Mouse (Mus musculus): Measurements from ENCODE around the gene Tmem38b.

The Tmem38b gene

DNA sequence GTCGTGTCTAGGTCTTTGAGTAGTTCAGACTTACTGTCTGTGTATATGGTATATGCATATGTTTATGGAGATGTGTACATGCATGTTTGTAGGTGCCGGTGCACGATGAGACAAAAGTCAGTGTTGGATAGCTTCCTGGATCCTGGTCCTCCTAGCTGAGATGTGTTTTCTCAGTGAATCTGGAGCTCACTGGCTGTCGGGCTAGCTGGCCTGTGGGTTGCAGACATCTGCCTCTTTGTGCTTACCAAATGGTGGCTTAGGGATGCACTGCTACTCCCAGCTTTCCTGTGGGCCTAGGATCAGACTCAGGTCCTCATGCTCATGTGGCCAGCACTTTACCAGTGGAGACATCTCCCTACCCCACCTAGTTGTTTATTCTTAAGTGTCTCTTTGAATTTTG is 4.2 kb downstream of the Tmem38b start:
- no peak for DNase-seq (ENCODE audit: low spot score)

DNA sequence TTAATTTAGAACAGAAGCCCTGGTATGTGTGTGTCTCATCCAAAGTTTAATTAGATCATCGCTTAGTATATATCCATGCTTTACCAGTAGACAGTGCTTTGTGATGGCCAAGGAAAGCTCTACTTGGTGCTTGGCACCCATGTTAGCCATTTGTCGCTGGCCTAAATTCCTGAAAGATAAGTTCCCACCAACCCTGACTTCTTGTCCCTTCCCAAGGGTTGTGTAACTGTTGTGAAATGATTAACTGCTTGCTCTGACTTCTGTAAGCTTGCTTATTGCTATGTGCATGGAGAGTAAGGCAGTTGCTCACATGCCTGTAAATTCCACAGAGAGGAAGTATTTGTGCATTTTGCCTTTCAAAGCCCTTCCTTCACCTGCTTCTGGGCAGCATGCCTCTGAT is 4.7 kb downstream of the Tmem38b start:
- no peak for DNase-seq (ENCODE audit: low spot score)

- no peak for DNase-seq (ENCODE audit: low spot score)
Observed at GRCm38 (mm10) chr4:53832321-53832720, 6.5 kb downstream of the Tmem38b start.

DNA sequence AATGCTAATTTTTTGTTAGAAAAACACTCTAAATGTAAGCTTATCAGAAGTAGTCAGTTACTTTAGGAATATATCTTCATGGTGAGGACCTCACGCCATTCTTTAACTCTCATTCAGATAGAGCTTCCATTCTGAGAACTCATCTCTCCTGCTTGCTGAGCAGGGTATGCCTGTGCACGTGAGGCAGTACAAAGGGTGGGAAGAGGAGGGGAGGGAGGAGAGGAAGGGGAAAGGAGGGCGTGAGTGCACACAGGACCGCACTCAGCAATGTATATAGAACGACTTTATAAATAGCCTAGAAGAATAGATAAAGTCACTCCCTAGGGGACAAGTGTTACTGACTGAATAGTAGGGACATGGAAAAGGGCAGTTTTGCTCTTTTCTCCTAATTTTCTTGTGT is 11.1 kb downstream of the Tmem38b start:
- no peak for DNase-seq (ENCODE audit: low spot score)

DNA sequence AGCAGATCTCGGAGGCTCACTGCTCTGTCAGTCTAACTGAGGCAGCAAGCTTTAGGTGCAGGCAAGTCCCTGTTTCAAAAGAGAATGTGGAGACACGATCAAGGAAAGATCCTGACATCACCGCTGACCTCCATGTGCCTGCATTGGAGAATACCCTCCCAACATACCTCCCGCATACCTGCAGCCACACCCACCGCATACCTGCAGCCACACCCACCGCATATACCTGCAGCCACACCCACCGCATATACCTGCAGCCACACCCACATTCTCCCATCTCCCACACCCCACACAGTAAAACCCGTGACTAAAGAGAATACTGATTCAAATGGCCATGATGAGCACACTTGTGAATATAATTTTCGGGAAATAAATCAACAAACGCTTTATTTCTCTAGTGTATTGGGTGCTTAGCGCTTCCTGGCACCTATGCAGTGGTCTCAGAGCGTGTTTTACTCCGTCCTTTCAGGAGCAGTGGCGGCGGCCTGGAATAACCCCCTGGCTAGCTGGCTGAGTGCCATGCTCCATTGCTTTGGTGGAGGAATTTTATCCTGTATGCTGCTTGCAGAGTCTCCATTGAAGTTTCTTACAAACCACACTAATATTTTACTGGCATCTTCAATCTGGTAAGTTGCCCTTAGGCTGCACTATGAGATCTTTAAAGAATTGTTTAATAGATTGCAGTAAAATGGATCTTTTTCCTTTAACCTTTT is 14.5 kb downstream of the Tmem38b start:
- no peak for DNase-seq (ENCODE audit: low spot score)

- no peak for DNase-seq (ENCODE audit: low spot score)
Observed at GRCm38 (mm10) chr4:53843553-53843952, 17.7 kb downstream of the Tmem38b start.

DNA sequence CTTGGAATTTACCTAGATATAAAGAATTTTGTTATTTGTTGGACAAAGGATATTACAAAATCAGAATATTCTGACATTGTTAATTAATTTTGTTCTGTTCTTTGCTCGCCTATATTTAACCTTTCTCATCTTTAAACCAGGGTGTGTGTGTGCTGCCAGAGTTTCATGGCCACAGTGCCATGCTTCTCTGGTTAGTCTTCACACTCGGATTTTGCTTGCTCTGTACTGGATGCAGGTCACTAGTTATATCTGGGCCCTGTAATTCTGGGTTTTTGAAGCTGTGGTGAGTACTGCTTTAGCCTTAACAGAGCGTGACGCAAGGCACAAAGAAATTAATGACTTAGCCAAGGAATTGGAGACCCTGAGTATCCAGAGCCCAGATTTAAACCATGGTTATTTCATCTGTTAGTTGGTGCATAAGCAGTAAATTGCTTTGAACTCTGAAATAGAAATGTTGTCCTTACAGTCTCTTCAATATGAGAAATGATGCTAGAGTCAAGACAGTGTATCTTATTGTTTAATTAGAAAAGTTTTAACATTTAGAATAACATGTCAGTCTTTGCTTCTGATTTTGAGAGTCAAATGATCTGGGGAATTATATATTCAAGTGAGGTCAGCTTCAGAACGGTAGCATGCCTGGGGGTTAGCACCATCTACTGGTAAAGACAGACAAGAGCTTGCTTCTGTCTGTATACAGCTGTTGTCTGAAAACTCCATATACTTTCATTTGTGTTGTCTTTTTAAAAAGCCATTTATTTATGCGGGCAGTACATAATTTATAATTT is 19.2 kb downstream of the Tmem38b start:
- no peak for DNase-seq (ENCODE audit: low spot score)

GRCm38 (mm10) chr4:53845656-53846055 is 19.8 kb downstream of the Tmem38b start:
- DNase-seq (ENCODE audit: low spot score) = no peak

DNA sequence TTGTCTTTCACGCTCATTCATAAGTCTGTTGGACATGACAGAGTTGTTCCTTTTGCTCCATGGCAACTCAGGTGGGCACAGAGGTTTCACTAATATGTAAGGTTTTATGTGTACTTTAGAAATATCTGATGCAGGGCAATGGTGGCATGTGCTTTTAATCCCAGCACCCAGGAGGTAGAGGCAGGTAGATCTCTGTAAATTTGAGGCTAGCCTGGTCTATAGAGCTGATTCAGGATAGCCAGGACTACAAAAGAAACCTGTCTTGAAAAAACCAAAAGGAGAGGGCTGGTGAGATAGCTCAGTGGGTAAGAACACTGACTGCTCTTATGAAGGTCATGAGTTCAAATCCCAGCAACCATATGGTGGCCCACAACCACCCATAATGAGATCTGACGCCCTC is 20.5 kb downstream of the Tmem38b start:
- no peak for DNase-seq (ENCODE audit: low spot score)

DNA sequence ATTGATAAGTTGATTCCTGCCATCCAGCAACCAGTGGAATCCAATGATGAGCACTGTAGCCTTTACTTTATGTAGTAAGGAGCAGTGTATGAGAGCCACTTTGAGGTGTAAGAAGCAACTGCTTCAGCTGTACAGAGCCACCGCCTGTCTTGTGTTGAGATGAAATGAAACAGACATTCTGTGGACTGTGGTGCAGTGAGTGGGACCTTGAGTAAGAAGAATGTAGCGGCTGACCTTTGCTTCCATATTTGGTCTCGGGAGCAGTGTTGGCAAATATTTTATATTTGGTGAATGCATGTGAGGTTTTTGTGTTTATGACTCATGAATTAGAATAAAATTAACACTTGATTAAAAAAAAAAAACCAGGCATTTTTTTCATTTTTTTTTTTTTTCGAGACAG is 21.7 kb downstream of the Tmem38b start:
- no peak for DNase-seq (ENCODE audit: low spot score)

DNA sequence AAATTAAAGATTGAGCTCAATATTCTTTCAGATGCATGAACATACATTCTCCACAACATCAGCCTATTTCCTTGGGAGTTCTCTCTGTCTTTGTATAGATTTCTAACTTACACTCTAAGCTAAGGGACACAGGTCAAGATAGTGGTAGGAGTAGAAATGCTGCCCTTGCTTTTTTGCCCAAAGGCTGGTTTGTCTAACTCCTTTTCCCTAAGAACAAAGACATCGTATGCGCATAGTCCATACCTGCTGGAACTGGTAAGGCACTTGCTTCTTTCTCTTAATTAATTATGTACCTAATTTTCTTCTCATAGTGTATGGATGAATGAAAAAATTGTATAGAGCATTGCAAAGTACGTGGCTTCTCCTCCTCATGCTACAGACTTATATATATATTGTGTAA is 22.5 kb downstream of the Tmem38b start:
- DNase-seq (ENCODE audit: low spot score) = no peak

DNA sequence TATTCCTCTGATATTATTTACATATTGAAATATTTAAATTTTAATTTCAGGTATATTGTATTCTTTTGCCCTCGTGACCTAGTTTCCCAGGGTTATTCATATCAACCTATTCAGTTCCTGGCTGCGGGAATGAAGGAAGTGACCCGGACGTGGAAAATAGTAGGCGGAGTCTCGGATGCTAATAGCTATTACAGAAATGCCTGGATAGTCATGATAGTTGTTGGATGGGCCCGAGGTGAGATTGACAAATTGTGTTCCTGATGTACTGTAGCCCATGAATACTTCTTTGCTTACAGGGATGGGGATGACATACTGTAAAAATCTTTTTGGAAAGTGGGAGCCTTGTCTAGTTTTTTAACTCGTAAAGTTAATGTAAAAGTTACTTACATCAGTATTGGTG is 23.0 kb downstream of the Tmem38b start:
- DNase-seq (ENCODE audit: low spot score) = no peak

GRCm38 (mm10) chr4:53849804-53850203 is 24.0 kb downstream of the Tmem38b start:
- no peak for DNase-seq (ENCODE audit: low spot score)

GRCm38 (mm10) chr4:53853333-53853732 is 27.5 kb downstream of the Tmem38b start:
- DNase-seq (ENCODE audit: low spot score) = no peak

GRCm38 (mm10) chr4:53859944-53860343 is 34.1 kb downstream of the Tmem38b start:
- no peak for DNase-seq (ENCODE audit: low spot score)

- DNase-seq (ENCODE audit: low spot score) = no peak
Observed at GRCm38 (mm10) chr4:53862101-53862500, 36.3 kb downstream of the Tmem38b start.

GRCm38 (mm10) chr4:53864098-53864820 is 38.4 kb downstream of the Tmem38b start:
- DNase-seq (ENCODE audit: low spot score) = no peak

DNA sequence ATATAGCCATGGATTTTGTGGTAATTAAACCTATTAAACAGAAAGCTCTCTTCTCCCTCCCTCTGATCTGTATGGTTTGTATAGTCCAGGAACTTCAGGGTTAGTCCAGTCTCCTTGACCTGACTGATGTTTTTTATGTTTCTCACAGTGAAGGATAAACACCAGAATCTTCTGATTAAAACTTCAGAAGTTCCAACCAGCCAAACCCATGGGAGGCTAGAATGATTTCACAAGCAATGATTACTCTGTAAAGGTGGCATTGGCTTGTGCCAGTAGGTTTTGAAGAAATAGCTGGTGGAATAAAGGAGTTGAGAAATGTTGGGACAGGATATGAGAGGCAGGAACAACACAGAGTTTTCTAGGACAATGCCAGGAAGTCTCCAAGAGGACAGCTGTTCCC is 40.6 kb downstream of the Tmem38b start:
- DNase-seq (ENCODE audit: low spot score) = no peak

DNA sequence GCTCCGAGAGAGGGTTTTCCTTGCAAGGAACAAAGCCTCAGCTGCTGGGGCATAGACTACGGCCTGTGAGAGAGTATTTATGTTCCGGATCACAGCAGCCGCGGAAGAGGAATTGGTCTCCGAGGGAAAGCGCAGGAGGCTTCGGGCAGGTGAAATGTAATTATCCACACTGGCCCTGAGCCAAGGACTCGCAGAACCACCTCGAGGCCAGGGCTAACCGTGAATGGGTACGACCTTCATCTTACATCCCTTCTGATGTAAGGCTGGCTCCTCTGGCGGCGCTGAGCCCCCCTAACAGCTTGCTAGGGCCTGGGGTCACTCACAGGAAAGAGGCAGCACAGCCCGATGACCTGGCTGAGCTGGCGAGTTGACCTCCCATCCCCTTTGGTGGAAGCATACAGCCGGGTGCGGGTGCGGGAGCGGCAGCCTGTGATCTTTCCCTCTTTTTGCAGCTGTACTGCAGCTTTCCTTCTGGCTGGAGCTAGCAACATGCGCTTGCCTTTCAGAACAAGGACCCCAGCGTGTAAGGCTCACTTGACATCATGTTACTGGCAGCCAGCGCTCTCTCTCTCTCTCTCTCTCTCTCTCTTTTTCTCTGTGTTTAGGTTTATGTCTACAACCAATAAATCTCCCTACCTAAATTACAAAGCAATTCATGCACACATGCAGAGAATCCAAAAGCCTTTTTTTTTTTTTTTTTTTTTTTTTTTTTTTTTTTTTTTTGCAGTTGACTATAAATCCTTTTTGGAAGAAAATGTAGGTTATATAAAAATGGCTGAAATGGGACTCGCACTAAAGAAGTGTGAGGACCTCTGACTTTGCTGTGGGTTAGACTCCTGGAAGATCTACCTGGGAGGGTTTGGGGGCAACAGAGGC is 52.9 kb downstream of the Tmem38b start:
- no peak for DNase-seq (ENCODE audit: low spot score)

GRCm38 (mm10) chr4:53882921-53883682 is 57.3 kb downstream of the Tmem38b start:
- DNase-seq (ENCODE audit: low spot score) = no peak
